Mouse (Mus musculus) layer of hippocampus, adult 9-10 months (tissue): Measurements from ENCODE around the gene Mamdc2.
A peak's percentile ranks its signal among the peaks of the same experiment; 100 is the strongest.

Experiments
- DNase-seq: peaks from one replicate; pipeline ENCODE4 v3.0.0; 2022; ENCODE audit warnings: low spot score

Gene Mamdc2

GRCm38 (mm10) chr19:23435731-23436130 is 12.5 kb downstream of the Mamdc2 start:
- no peak for DNase-seq

GRCm38 (mm10) chr19:23434433-23434832 is 13.8 kb downstream of the Mamdc2 start:
- DNase-seq = no peak

- DNase-seq = no peak
These were observed 30.6 kb downstream of the Mamdc2 start for GRCm38 (mm10) chr19:23417668-23418067.

- DNase-seq = no peak
These were observed 37.4 kb downstream of the Mamdc2 start for GRCm38 (mm10) chr19:23410800-23411199.

GRCm38 (mm10) chr19:23410328-23410727 is 37.9 kb downstream of the Mamdc2 start:
- no peak for DNase-seq

GRCm38 (mm10) chr19:23401469-23402135 is 46.6 kb downstream of the Mamdc2 start:
- DNase-seq = no peak

- no peak for DNase-seq
These were observed 47.8 kb downstream of the Mamdc2 start for GRCm38 (mm10) chr19:23400485-23400884.

GRCm38 (mm10) chr19:23395956-23396355 is 52.3 kb downstream of the Mamdc2 start:
- no peak for DNase-seq

- DNase-seq = no peak
These were observed 53.6 kb downstream of the Mamdc2 start for GRCm38 (mm10) chr19:23394597-23394996.

- no peak for DNase-seq
These were observed 59.4 kb downstream of the Mamdc2 start for GRCm38 (mm10) chr19:23388862-23389272.

GRCm38 (mm10) chr19:23388083-23388861 is 60.0 kb downstream of the Mamdc2 start:
- no peak for DNase-seq

GRCm38 (mm10) chr19:23382396-23382795 is 65.8 kb downstream of the Mamdc2 start:
- DNase-seq = no peak

GRCm38 (mm10) chr19:23380968-23381367 is 67.3 kb downstream of the Mamdc2 start:
- no peak for DNase-seq

GRCm38 (mm10) chr19:23379752-23380504 is 68.3 kb downstream of the Mamdc2 start:
- no peak for DNase-seq

- DNase-seq = no peak
These were observed 71.6 kb downstream of the Mamdc2 start for GRCm38 (mm10) chr19:23376536-23377201.

GRCm38 (mm10) chr19:23374941-23375656 is 73.1 kb downstream of the Mamdc2 start:
- no peak for DNase-seq

GRCm38 (mm10) chr19:23373728-23374127 is 74.5 kb downstream of the Mamdc2 start:
- DNase-seq = no peak

- DNase-seq = peak; percentile 66
These were observed 75.0 kb downstream of the Mamdc2 start for GRCm38 (mm10) chr19:23373287-23373686.

GRCm38 (mm10) chr19:23369275-23369674 is 79.0 kb downstream of the Mamdc2 start:
- no peak for DNase-seq

GRCm38 (mm10) chr19:23362006-23362405 is 86.2 kb downstream of the Mamdc2 start:
- no peak for DNase-seq

GRCm38 (mm10) chr19:23361124-23361523 is 87.1 kb downstream of the Mamdc2 start:
- peak; percentile 78 for DNase-seq

- no peak for DNase-seq
These were observed 87.7 kb downstream of the Mamdc2 start for GRCm38 (mm10) chr19:23360536-23360935.
